Mouse (Mus musculus) intestine, embryonic 14.5 days (tissue): Measurements from ENCODE around the gene Psmc1. TPM values are rescaled to one million over a fixed set of nuclear protein-coding genes. Genes with fewer than 3 reads are reported as not detected.

Source experiments
- ATAC-seq: fragments of 200-750 bp; cut with Nextera tagmentation; replicated peaks from 2 replicates; pipeline ENCODE4 v1.8.0; 2017; ENCODE audit warnings: low read depth, moderate number of reproducible peaks, moderate TSS enrichment, moderate library complexity; ENCODE audit not compliant: low FRiP score, low TSS enrichment
- DNase-seq: peaks from one replicate; pipeline ENCODE4 v3.0.0-alpha.2; 2018; ENCODE audit warnings: low spot score
- H3K27ac ChIP-seq: fragments of 300-500 bp; sonication (generic); 2 replicates; pipeline ENCODE4 v1.5.1; 2014; ENCODE audit warnings: low read depth, mild to moderate bottlenecking, control low read depth
- H3K27me3 ChIP-seq: fragments of 300-500 bp; sonication (generic); replicated peaks from 2 replicates; pipeline ENCODE4 v1.6.1; 2014; ENCODE audit warnings: low read length, control low read depth; ENCODE audit not compliant: control insufficient read depth, insufficient read depth
- H3K36me3 ChIP-seq: fragments of 300-500 bp; sonication (generic); 2 replicates; pipeline ENCODE4 v1.6.1; 2014; ENCODE audit warnings: low read length, control low read depth; ENCODE audit not compliant: control insufficient read depth, insufficient read depth
- H3K4me1 ChIP-seq: fragments of 300-500 bp; sonication (generic); replicated peaks from 2 replicates; pipeline ENCODE4 v1.6.1; 2014; ENCODE audit warnings: low read length, control low read depth, mixed read lengths; ENCODE audit not compliant: control insufficient read depth, insufficient read depth
- H3K4me2 ChIP-seq: fragments of 300-500 bp; sonication (generic); 2 replicates; pipeline ENCODE4 v1.6.1; 2014; ENCODE audit warnings: low read length
- H3K4me3 ChIP-seq: fragments of 300-500 bp; sonication (generic); 2 replicates; pipeline ENCODE4 v1.5.1; 2014; ENCODE audit warnings: low read depth, low read length, control low read depth, mixed read lengths
- H3K9ac ChIP-seq: fragments of 300-500 bp; sonication (generic); 2 replicates; pipeline ENCODE4 v1.6.1; 2014; ENCODE audit warnings: mild to moderate bottlenecking, low read length
- H3K9me3 ChIP-seq: fragments of 300-500 bp; sonication (generic); 2 replicates; pipeline ENCODE4 v1.6.1; 2016; ENCODE audit warnings: low read length, control low read depth; ENCODE audit not compliant: control insufficient read depth
- WGBS: fragments of 180-500 bp; shearing (Covaris S2); extraction: QIAGEN DNeasy Blood & Tissue Kit; methylation state at CpG from one replicate; pipeline ENCODE4 v1.1.7; 2014; 5-methylcytosine and 5-hydroxymethylcytosine counted together
- polyA plus RNA-seq: library from polyadenylated mRNA; unstranded; fragments of >200 nt; fragmentation: Nextera tagmentation; extraction: Ambion mirVana; gene quantifications from 2 replicates; pipeline ENCODE4 v1.2.1, GENCODE M21; 2014

The Psmc1 gene
- 242 and 273 TPM in 2 replicates for polyA plus RNA-seq

GRCm38 (mm10) chr12:100109986-100110696 is at the start of gene Psmc1:
Gene Psmc1, plus strand, starts transcription at chr12:100110154.
- H3K27ac ChIP-seq: peak within 1 kb of the TSS; percentile 85
- DNase-seq (peak; percentile 92), ATAC-seq (peak; percentile 72)
- H3K4me3 ChIP-seq: peak within 1 kb of the TSS; percentile 99
- peak within 1 kb of the TSS; percentile 78 for H3K4me2 ChIP-seq
- H3K9me3 ChIP-seq: no peaks in the 10 kb centered on the region
- no peaks in the 10 kb centered on the region for H3K27me3 ChIP-seq
- H3K36me3 ChIP-seq: peaks cover 29% of the 10 kb centered on the region
- H3K9ac ChIP-seq: peak within 1 kb of the TSS; percentile 94
- under 1% methylated on average over 58 of the region's 58 CpGs for WGBS
- peaks cover 9% of the 10 kb centered on the region; the same call in 1 of the 2 replicates for H3K4me1 ChIP-seq

GRCm38 (mm10) chr12:100061071-100061470 is 48.9 kb upstream of the Psmc1 start:
- Histone ChIP-seq H3K27ac (no peak overlapping the region), H3K4me2 (no peak overlapping the region), H3K36me3 (no peaks in the 10 kb centered on the region), H3K4me3 (no peak overlapping the region), H3K9ac (no peak overlapping the region), H3K9me3 (no peaks in the 10 kb centered on the region), H3K4me1 (no peaks in the 10 kb centered on the region), H3K27me3 (no peaks in the 10 kb centered on the region)
- WGBS: 87% methylated on average over 10 of the region's 10 CpGs
- no peak for DNase-seq
- no peak for ATAC-seq

- H3K9me3 ChIP-seq: no peaks in the 10 kb centered on the region
- H3K27ac ChIP-seq: no peak overlapping the region
- H3K36me3 ChIP-seq: no peaks in the 10 kb centered on the region
- DNase-seq (no peak), ATAC-seq (no peak)
- H3K27me3 ChIP-seq: no peaks in the 10 kb centered on the region
- no peak overlapping the region for H3K9ac ChIP-seq
- no peak overlapping the region for H3K4me3 ChIP-seq
- no peak overlapping the region for H3K4me2 ChIP-seq
- no peaks in the 10 kb centered on the region for H3K4me1 ChIP-seq
Observed at GRCm38 (mm10) chr12:100061826-100062225, 48.1 kb upstream of the Psmc1 start.

- no peak overlapping the region for H3K27ac ChIP-seq
- WGBS: 77% methylated on average over 3 of the region's 3 CpGs
- DNase-seq: no peak
- no peaks in the 10 kb centered on the region for H3K36me3 ChIP-seq
- H3K9me3 ChIP-seq: no peaks in the 10 kb centered on the region
- H3K4me3 ChIP-seq: no peak overlapping the region
- no peaks in the 10 kb centered on the region for H3K4me1 ChIP-seq
- no peak overlapping the region for H3K4me2 ChIP-seq
- ATAC-seq: no peak
- H3K27me3 ChIP-seq: no peaks in the 10 kb centered on the region
- no peak overlapping the region for H3K9ac ChIP-seq
Observed at GRCm38 (mm10) chr12:100062584-100062983, 47.4 kb upstream of the Psmc1 start.

GRCm38 (mm10) chr12:100065109-100065508 is 44.8 kb upstream of the Psmc1 start:
- H3K36me3 ChIP-seq: no peaks in the 10 kb centered on the region
- WGBS: 73% methylated on average over 3 of the region's 3 CpGs
- H3K9ac ChIP-seq: no peak overlapping the region
- no peak overlapping the region for H3K27ac ChIP-seq
- DNase-seq (no peak), ATAC-seq (no peak)
- H3K9me3 ChIP-seq: no peaks in the 10 kb centered on the region
- no peak overlapping the region for H3K4me3 ChIP-seq
- H3K4me2 ChIP-seq: no peak overlapping the region
- no peaks in the 10 kb centered on the region for H3K27me3 ChIP-seq
- no peaks in the 10 kb centered on the region for H3K4me1 ChIP-seq

GRCm38 (mm10) chr12:100067477-100067876 is 42.5 kb upstream of the Psmc1 start:
- no peaks in the 10 kb centered on the region for H3K36me3 ChIP-seq
- ATAC-seq (no peak), DNase-seq (no peak)
- no peak overlapping the region for H3K27ac ChIP-seq
- H3K27me3 ChIP-seq: no peaks in the 10 kb centered on the region
- H3K4me1 ChIP-seq: no peaks in the 10 kb centered on the region
- no peak overlapping the region for H3K4me2 ChIP-seq
- no peaks in the 10 kb centered on the region for H3K9me3 ChIP-seq
- no peak overlapping the region for H3K9ac ChIP-seq
- H3K4me3 ChIP-seq: no peak overlapping the region
- WGBS: 86% methylated on average over 5 of the region's 5 CpGs

- H3K4me3 ChIP-seq: no peak overlapping the region
- H3K27ac ChIP-seq: no peak overlapping the region
- H3K9ac ChIP-seq: no peak overlapping the region
- 54% methylated on average over 4 of the region's 4 CpGs for WGBS
- H3K4me2 ChIP-seq: no peak overlapping the region
- no peaks in the 10 kb centered on the region for H3K9me3 ChIP-seq
- H3K36me3 ChIP-seq: no peaks in the 10 kb centered on the region
- ATAC-seq: no peak; the same call in 1 of the 2 replicates
- DNase-seq: no peak
- no peaks in the 10 kb centered on the region for H3K27me3 ChIP-seq
- no peaks in the 10 kb centered on the region for H3K4me1 ChIP-seq
Observed at GRCm38 (mm10) chr12:100073201-100073672, 36.7 kb upstream of the Psmc1 start.

GRCm38 (mm10) chr12:100075715-100076114 is 34.2 kb upstream of the Psmc1 start:
- WGBS: 54% methylated on average over 4 of the region's 4 CpGs
- Histone ChIP-seq H3K9ac (no peak overlapping the region), H3K27me3 (no peaks in the 10 kb centered on the region), H3K36me3 (no peaks in the 10 kb centered on the region), H3K9me3 (no peaks in the 10 kb centered on the region), H3K4me3 (no peak overlapping the region), H3K27ac (no peak overlapping the region), H3K4me1 (no peaks in the 10 kb centered on the region), H3K4me2 (no peak overlapping the region)
- ATAC-seq (no peak), DNase-seq (no peak)
